Mouse (Mus musculus) retina, embryonic 14.5 days (tissue): Measurements from ENCODE around the gene Rassf1.

ENCODE experiments used
- DNase-seq: peaks from one replicate; pipeline ENCODE4 v3.0.0-alpha.2; 2015; ENCODE audit warnings: low spot score

Rassf1 gene

DNA sequence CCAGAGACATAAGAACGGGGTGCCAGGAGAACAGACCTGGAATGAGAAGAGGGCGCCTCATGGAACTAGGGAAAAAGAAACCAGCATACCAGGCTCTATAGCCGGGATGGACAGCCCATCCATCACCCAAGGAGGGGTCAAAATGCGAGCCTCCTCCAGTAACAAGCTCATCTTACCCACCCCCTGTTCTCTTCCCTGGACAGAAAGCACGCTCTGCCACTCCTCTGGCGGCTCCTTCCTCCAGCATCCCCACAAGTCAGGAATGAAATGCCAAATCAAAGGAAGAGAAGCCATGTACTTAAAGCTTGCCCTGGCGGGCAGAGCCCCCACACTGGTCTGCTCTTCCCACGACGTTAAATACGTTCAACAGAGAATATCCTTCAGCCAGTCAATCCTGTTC, 10.3 kb upstream of the Rassf1 start:
- DNase-seq = no peak

DNA sequence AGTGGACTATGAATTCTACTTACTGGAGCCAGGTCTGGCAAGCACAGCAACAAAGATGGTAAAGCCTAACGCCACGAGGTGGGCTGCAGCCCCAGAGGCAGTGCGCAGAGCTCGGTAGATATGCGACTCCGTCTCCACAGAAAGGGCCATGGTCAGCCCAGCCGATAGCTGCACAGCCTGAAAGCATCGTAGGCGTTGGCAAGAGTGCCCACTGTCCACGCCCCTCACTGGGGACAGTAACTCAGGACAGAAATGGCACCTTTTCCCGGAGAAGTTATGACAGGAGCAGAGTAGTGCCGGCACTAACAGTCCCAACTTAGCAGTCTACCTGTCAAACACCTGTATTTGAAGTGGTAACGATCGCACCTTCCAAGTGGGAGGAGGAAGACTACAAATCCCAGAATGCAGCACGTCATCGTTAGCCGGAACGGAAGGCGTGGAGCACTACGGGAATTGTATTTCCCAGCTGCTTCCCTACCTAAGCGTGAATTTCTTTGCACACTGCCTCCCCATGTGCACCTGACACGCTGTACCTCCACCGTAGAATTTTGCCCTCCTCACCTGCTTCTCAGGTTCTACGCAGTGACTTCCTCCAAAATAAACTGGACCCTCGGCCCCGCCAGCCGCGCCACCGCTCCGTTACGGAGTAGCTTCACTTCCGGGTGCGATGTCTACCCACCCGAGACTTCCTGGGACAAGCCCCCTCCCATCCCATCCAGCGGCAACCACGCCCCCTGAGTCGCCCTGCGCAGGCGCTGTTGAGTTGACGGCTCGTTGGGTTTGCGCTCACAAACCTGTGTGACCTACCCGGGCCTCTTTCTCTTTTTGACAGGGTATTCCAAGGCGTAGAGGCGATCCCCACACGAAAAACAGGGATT, 9.6 kb upstream of the Rassf1 start, which contains the start of the genes Cyb561d2 and Nprl2:
TSS of gene Cyb561d2 (minus strand) at position 720 of the 878 bp plus-strand sequence.
TSS of gene Nprl2 (plus strand) at position 753 of the 878 bp plus-strand sequence.
- DNase-seq = peak; percentile 95

DNA sequence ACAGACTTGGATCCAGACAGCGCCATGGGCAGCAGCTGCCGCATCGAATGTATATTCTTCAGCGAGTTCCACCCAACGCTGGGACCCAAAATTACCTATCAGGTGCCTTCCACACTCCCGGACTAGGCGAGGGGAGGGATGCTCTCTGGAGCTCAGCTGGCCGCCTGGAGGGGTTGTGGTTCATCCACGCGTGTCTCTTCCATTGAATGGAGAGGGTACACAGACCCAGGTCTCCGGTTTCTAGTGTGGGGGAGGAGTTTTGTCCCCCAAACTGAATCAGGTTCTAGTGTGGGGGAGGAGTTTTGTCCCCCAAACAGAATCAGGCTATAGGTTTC, 9.0 kb upstream of the Rassf1 start:
- DNase-seq = no peak

DNA sequence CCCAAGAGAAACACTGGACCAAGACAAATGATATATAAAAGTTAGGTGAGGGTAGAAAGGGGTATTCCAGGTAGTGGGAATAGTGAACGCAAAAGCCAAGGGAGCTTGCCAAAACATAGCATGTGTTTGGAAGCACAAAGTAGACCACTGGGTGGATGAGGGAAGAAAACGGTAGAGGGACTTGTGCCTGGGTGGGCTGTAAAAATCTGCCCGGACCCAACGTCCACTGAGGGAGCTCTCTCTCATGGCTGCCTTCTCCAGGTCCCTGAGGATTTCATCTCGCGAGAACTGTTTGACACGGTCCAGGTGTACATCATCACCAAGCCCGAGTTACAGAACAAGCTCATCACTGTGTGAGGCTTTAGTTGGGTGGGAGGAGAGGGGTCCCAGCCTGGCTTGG, 8.6 kb upstream of the Rassf1 start:
- no peak for DNase-seq

DNA sequence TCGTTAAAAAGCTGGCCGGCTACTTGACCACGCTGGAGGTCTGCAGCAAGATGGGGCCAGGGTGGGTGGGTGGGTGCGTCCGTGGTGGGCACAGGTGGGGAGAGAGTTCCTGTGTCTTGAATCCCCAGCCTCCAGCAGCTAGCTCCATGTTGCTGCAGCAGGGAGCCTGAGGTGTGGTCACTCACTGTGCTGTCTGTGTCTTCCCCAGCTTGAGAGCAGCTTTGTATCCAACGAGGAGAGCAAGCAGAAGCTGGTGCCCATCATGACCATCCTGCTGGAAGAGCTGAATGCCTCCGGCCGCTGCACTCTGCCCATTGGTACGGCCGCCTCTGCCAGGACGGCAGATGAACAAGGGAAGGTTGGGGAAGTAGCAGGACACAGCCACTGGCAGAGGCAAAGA, 8.1 kb upstream of the Rassf1 start:
- DNase-seq = no peak

DNA sequence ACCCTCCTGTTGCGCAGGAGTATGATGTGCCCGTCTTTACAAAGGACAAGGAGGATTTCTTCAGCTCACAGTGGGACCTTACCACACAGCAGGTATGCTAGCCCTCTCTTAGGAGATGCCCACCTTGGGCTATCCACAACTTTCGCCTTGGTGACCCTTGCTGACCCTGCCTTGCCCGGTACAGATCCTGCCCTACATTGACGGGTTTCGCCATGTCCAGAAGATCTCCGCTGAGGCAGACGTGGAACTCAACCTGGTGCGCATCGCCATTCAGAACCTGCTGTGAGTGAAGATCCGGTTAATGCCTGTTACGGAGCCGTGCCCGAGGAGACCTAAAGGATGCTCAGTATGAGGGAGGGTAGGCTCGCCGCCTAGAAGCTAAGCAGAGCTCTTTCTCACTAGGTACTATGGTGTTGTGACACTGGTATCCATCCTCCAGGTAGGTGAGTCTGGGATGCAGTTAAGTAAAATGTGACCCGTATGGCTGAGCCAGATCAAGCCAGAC, 7.1 kb upstream of the Rassf1 start:
- DNase-seq = no peak

DNA sequence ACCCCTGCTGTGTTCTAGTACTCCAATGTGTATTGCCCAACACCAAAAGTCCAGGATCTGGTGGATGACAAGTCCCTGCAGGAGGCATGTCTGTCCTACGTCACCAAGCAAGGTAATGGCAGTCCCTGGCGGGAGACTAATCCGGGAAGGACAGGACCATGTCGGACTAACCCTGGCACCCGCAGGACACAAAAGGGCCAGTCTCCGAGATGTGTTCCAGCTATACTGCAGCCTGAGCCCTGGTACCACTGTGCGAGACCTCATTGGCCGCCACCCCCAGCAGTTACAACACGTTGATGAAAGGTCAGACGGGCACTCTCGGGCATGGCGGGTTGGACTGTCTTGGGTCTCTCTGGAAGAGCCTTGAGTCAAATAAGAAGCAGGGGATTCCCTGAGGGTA, 6.6 kb upstream of the Rassf1 start:
- no peak for DNase-seq

DNA sequence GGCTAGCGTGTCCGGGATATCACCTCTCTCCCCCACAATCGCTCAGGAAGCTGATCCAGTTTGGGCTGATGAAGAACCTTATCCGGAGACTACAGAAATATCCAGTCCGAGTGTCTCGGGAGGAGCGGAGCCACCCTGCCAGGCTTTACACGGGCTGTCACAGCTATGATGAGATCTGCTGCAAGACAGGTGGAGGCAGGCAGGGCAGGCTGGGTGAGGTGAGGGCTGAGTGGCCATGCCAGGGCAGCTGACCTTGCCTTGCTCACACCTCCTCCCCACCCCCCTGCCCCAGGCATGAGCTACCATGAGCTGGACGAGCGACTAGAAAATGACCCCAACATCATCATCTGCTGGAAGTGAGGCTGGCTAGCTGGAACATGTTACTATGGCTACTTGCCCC, 6.2 kb upstream of the Rassf1 start:
- no peak for DNase-seq

DNA sequence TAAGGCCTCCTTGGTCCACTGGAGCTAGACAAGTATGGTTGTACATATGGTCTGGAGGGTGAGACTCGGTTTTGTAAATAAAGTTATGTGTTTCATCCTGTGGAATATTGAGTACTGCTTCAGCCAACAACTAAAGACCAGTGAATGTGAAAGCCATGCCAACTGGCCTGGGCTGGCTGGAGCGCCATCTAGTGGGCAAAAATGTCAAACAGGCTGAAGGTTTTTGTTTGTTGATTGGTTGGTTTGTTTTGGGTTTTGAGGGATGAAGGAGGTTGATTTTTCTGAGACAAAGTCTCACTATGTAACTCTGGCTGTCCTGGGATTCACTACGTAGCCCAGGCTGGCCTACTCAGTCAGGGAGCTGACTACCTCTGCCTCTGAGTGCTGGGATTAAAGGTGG, 5.8 kb upstream of the Rassf1 start:
- DNase-seq = peak; percentile 87

DNA sequence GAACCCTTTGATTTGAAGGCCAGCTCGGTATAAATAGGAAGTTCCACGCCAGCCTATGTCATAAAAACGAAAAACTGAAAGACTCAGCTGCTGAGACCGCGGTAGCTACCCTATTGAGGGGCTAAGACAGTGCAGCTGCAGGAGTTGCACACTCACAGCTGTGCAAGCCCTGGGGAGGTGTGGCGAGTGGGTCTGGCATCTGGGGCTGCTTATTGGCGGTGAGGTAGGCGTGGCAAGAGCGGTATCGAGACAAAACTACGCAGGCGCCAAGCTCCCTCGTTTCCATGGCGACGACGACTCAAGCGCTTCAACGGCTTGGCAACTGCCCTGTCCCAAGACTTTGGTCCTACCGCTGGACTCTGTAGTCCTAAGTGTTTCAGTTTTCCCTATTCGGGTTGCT, 4.3 kb upstream of the Rassf1 start, which contains the start of gene Zmynd10:
TSS of gene Zmynd10 (plus strand) at position 273 of the 400 bp plus-strand sequence.
- DNase-seq = peak; percentile 95

DNA sequence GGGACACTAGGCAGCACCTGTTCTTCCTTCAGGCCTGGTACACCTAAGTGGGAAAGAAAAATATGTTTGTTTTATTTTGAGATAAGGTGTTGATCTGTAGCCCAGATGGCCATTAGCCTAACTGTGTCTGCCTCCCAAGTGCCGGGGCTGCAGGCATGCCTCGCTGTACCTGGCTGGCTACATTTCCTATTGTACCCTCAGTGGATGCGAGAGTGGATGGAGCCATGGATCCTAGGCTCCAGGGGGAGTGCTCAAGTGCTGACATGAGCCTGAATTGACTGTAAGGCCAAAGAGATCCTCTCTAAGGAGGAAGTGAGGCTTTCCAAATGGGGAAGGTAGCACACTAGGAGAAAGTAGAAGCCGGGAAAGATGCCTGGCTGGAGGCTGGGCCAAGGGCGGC, 3.4 kb upstream of the Rassf1 start:
- DNase-seq = no peak

DNA sequence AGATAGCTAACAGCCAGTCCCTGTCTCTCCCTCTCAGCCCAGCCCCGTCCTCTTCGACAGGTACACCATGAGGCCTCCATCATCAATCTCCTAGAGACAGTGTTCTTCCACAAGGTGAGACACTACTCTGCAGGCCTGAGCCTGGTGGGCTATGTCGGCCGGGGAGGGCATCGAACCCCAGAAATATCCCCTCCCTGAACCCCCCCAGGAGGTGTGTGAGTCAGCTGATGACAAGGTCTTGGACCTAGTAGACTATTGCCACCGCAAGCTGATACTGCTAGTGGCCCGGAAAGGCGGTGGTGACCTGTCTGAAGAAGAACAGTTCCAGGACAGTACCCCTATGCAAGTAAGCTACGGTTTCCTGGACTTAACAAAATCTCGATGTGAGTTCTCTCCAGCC, 2.5 kb upstream of the Rassf1 start:
- no peak for DNase-seq

DNA sequence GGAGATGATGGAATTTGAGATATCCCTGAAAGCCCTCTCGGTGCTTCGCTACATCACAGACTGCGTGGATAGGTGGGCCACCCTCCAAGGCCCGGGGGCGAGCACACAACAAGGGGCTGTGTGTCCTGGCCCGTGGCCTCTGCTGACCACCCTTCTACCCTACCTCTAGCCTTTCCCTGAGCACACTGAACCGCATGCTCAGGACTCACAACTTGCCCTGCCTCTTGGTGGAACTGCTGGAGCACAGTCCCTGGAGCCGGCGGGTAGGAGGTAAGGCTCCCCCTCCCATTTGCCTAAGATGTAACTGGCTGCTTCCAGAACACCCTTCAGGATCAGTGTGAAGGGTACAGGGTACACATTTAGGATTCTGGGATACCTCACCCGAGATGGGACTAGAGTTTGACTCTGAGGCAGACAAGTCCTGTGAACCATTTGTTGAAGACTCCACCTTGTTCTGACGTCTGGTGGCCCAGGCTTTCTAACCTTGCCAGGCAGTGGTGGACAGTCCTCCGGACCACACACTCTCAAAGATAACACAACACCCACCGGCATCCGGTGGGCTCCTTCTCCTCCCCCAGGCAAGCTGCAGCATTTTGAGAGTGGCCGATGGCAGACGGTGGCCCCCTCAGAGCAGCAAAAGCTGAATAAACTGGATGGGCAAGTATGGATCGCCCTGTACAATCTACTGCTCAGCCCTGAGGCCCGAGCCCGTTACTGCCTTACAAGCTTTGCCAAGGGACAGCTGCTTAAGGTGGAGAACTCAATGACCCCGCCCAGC, 1.9 kb upstream of the Rassf1 start:
- no peak for DNase-seq

DNA sequence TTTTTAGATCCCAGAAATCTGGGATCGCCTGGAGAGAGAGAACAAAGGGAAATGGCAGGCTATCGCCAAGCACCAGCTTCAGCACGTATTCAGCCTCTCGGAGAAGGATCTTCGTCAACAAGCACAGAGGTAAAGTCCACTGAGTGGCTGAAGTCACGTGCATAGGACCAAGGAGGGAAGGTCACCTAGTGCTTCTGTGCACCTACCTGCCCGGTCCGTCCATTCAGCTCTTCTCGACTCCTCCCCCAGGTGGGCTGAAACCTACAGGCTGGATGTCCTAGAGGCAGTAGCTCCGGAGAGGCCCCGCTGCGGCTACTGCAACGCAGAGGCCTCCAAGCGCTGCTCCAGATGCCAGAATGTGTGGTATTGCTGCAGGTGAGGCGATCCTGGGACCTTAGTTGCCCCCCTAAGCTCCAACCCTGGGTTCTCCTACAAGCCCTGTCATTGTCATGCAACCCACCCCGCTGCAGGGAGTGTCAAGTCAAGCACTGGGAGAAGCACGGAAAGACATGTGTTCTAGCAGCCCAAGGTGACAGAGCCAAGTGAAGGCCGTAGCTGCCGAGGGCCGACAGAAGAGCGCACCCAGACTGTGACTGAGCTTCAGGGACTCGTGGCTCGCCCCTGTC, 751 bp upstream of the Rassf1 start:
- no peak for DNase-seq

DNA sequence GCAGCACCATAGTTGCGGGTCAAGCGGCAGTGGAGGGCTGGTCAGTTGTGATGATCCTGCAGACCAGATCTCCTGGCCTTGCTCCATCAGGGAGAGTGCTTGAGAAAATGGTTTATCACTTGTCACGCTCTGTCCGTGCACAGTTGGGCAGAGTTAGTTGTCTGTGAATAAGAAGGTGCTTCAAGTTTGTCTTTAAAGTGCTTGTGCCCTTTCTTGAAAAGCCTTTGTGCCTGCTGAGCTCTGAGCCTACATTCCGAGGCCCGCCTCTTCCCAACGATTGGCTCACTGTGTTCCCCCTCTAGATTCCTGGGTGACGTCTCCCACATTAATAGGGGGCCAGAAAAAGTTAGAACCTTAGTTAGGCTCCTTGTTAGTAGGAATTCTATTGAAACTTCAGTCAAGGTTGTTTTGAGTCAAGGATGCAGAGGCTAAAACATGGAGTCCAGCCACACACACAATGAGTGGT, 568 bp downstream of the Rassf1 start:
- DNase-seq = no peak

DNA sequence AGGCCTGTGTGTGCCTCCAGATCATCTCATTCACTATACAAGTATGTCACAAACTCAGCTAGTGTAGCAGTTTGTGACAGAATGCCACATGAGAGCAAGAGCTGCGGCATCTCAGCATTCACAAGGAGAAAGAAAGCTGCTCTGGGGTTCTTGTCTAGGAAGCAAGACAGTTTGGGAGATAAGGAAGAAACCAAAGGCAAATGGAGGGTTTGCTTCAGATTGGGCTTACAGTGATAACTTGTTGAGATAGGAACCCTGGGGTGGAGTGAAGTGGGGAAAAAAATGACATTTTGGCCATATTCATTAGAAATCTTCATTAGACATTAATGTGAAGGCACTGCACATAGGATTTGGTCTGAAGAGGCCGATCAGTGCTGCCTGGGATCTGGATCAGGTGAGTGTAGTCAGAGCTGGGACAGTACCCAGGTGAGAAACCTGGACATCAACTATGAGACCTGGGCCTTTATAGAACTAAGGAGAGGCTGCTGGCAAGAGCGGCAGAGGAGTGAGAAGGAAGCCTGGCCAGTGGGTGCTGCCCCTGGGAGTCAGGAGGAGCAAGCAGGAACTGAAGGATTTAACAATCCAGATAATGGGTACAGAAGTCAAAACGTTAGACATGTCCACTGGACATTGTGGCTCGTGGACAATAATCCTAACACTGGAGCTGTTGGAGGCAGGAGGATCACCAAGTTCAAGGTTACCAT, 1.5 kb downstream of the Rassf1 start:
- no peak for DNase-seq

DNA sequence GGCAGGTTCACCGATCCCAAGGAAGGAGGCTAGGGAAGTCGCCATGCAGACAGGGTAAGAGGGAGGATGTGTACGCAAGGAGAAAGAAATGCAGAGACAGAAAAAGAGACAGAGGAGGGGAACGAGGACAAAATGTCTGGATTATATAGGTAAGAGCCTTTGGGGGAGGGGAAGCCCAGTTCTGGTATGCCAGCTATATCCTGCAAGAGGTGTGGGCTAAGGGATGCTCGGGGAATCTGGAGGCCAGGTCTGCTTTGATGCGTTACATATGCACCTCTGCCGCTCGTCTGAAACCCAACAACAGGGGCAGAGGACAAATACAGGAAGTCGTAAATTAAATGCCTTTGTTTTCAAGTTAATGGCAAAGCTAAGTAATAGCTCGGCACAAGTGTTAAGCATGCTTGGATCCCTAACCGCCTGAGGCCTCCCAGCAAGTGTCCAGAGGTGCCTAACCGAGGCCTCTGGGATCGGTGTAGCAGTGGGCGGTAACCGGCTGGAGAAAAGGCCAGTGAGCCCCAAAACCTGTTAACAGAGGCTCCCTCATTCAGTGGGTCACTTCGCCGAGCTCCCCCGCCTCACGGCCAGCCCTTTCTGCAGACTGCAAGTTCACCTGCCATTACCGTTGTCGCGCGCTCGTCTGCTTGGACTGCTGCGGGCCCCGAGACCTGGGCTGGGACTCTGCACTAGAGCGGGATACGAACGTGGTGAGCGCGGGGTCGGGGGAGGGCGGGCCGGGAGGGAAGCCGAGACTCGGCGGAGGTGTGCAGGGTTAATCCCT, 2.4 kb downstream of the Rassf1 start:
- no peak for DNase-seq

DNA sequence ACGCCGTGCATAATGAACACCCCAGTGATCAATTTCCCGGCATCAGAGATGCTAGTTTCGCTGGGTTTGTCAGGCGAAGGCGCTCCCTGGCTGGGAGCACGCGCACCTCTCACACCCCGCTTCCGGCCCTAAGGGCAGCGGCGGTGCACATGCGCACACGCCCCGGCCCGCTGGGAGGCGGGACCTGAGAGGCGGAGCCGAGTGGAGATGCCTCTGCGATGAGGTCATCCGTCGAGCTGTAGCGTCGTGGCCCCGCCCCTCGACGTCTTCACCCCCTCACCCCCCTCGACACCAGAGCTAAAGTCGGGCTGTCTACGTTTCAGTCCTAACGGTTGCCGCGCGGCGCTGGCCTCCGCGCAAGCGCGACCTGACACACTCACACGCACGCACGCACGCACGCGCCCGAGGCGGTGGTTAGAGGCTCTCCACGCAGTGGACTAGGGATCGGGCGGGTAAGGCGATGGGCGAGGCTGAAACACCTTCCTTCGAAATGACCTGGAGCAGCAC, 3.0 kb downstream of the Rassf1 start:
- peak; percentile 99 for DNase-seq

DNA sequence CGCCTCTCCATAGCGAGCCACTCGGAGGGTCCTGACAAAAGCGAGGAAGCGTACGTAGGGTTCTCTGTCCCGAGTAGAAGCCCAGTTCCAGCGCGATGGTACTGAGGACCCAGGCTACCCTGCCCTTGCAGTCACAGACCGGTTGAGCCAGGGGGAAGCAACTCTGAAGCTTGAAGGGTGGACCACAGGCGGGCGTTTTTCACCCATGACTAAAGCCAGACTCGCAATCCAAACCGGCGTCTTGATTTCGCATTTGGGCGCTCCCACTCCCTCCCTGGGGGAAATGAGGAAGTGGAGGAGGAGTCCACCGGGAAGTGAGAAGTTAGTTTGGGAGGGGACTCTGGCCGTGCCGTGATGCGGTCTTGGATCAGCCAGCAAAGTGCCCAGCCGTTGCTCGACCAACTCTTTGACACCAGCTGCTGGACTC, 3.7 kb downstream of the Rassf1 start:
- DNase-seq = peak; percentile 60

DNA sequence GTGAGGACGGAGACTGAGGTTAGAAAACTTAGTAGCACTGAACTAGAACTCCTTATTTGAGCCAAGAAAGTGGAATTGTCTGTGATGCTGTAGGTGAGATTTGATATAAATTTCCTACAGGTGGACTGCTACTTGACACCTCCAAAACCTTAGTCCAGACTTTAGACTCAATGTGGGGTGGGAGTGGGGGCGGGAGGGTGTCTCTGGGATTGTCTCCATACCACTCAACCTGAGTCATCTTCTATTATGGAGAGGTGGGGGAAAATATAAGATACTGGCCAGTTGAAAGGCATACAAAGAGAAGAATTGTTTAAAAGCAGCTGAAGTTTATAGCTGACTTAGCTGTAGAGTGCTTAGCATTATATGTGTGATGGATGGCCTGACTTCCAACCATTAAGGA, 4.3 kb downstream of the Rassf1 start:
- no peak for DNase-seq

DNA sequence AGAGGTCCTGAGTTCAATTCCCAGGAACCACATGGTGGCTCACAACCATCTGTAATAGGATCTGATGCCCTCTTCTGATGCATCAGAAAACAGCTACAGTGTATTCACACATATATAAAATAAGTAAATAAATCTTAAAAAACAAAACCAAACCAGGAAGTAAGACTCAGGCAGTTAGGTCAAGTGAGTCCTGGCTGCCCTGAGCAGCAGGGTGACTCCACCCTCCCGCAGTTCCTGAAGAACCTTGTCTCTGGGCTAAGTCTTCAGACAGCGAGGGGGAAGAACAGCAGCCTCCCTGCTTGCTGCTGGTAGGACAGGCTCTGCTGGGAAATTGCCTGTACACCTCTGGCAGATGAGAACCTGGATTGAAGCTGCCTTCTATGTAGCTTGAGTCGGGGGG, 5.0 kb downstream of the Rassf1 start:
- DNase-seq = no peak
